Mouse (Mus musculus): ENCODE data around the gene Ccdc142. TPM values are rescaled to one million over a fixed set of nuclear protein-coding genes. Genes with fewer than 3 reads are reported as not detected.

Gene Ccdc142
- polyA plus RNA-seq, 1 experiment from 2014 or later: 2.2 TPM

DNA sequence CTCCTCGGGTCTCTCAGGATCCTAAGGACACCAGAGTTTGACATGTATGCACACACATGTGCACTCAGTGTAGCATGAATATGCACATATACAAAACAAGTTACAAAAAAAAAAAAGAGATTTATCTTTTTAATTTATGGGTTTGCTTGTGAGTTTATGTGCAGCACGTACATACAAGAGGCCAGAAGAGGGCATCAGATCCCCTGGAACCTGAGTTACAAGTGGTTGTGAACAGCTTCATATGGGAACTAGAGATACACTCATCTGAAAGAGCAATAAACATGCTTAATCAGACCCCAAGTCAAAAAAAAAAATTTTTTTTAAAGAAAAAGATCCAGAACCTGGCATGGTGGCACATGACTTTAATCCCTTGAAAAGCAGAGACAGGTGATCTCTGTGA, 26.4 kb upstream of the Ccdc142 start:
- Histone ChIP-seq H3K27me3 (ENCODE audit: control insufficient read depth, insufficient read depth, low read length) (peaks cover 71% of the 10 kb centered on the region), H3K4me1 (ENCODE audit: control insufficient read depth in 2 of 2, insufficient read depth in 2 of 2, low read length in 2 of 2) (peaks cover 4 to 18% of the 10 kb centered on the region in 2 experiments; a peak in 3 of 4 replicates), H3K9ac (ENCODE audit: low read length) (no peak overlapping the region), H3K4me3 (ENCODE audit: control insufficient read depth in 1 of 2, insufficient read depth in 1 of 2, low read depth in 1 of 2, low read length in 2 of 2) (no peak overlapping the region), H3K9me3 (ENCODE audit: control insufficient read depth, low read length) (no peaks in the 10 kb centered on the region), H3K36me3 (ENCODE audit: control insufficient read depth, insufficient read depth, low read length) (peaks cover 1% of the 10 kb centered on the region; the same call in 1 of the 2 replicates), H3K27ac (replicated peaks in 1 of 2; ENCODE audit: control insufficient read depth in 1 of 2, insufficient read depth in 1 of 2, low read depth in 2 of 2, low read length in 2 of 2) (no peak overlapping the region), H3K4me2 (ENCODE audit: low read length) (no peak overlapping the region)
- WGBS: 11% methylated on average over 2 of the region's 2 CpGs
- ATAC-seq (ENCODE audit: insufficient number of reproducible peaks, insufficient read depth, low FRiP score, low read depth): no peak

DNA sequence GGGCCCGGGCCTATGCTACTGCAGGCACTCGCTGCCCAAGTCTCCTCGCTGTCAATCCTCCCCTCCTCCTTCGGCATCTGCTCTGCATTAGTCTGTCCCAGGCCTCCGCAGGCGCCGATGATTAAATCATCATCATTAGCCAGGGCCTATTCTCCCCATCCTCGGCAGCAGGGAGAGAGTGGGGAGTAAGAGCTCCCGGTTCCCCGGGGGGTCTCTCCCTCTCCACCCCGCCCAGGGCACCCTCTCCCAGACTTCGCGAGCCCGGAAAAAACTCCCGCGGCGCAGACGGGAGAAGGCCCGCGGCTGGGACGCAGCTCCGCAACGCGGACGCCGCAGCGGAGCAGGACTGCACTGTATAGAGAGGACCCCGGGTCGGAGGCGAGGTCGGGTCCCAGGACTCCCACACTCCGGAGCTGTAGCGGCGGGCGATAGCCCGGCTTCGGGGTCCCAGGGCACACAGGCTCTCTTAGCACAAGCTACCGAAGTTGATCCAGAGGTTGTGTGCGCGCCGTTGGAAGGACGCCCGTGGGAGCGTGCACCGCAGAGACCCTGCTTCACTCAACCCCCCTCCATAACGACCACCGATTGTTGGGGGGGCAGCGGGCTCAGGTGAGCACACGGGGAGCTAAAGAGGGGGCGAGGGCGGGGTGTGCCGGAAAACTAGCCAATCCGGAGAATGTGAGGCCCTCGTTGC, 23.6 kb upstream of the Ccdc142 start, which contains the start of gene Pcgf1:
Gene Pcgf1, plus strand, starts transcription at position 240 of the 694 bp plus-strand sequence.
- peaks cover 51% of the 10 kb centered on the region for H3K27me3 ChIP-seq (ENCODE audit: control insufficient read depth, insufficient read depth, low read length)
- WGBS: under 1% methylated on average over 53 of the region's 54 CpGs
- H3K4me1 ChIP-seq (ENCODE audit: control insufficient read depth in 2 of 2, insufficient read depth in 2 of 2, low read length in 2 of 2): peaks cover 4 to 8% of the 10 kb centered on the region in 2 experiments; a peak in 3 of 4 replicates
- no peaks in the 10 kb centered on the region for H3K9me3 ChIP-seq (ENCODE audit: control insufficient read depth, low read length)
- peak within 1 kb of the TSS; percentile 71 to 82 for H3K27ac ChIP-seq (replicated peaks in 1 of 2; ENCODE audit: control insufficient read depth in 1 of 2, insufficient read depth in 1 of 2, low read depth in 2 of 2, low read length in 2 of 2)
- peak within 1 kb of the TSS; percentile 78 to 91 for H3K4me3 ChIP-seq (ENCODE audit: control insufficient read depth in 1 of 2, insufficient read depth in 1 of 2, low read depth in 1 of 2, low read length in 2 of 2)
- peak within 1 kb of the TSS; percentile 85 for H3K9ac ChIP-seq (ENCODE audit: low read length)
- ATAC-seq (ENCODE audit: insufficient number of reproducible peaks, insufficient read depth, low FRiP score, low read depth): peak; percentile 54
- peak within 1 kb of the TSS; percentile 100 for H3K4me2 ChIP-seq (ENCODE audit: low read length)
- H3K36me3 ChIP-seq (ENCODE audit: control insufficient read depth, insufficient read depth, low read length): peaks cover 19% of the 10 kb centered on the region

DNA sequence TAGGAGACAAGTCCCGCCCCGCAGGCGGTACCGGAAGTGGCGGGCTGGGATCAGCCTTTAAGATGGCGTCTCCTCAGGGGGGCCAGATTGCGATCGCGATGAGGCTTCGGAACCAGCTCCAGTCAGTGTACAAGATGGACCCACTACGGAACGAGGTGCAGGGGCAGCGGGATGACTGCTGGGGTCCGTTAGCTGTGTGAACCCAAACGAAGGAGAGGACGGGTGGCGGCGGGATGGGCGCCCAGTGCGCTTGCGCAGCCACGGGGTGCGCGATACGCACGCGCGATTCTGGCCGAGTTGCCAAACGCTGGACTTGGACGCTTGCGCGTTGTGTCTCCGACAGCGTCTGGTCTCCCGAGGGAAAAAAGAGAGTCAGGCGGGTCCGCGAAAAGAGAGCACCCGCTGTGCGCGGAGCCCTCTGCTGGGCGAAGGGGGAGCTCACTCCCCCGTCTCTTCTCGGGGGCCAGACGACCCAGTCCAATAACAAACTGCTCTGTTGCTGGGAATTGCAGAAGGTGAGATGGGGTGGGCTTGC, 23.0 kb upstream of the Ccdc142 start:
- Histone ChIP-seq H3K4me3 (ENCODE audit: control insufficient read depth in 1 of 2, insufficient read depth in 1 of 2, low read depth in 1 of 2, low read length in 2 of 2) (peak overlapping the region; percentile 78 to 91), H3K9ac (ENCODE audit: low read length) (peak overlapping the region; percentile 85), H3K36me3 (ENCODE audit: control insufficient read depth, insufficient read depth, low read length) (peaks cover 19% of the 10 kb centered on the region), H3K27me3 (ENCODE audit: control insufficient read depth, insufficient read depth, low read length) (peaks cover 54% of the 10 kb centered on the region), H3K4me1 (ENCODE audit: control insufficient read depth in 2 of 2, insufficient read depth in 2 of 2, low read length in 2 of 2) (peaks cover 4 to 8% of the 10 kb centered on the region in 2 experiments; a peak in 3 of 4 replicates), H3K4me2 (ENCODE audit: low read length) (peak overlapping the region; percentile 100), H3K9me3 (ENCODE audit: control insufficient read depth, low read length) (no peaks in the 10 kb centered on the region), H3K27ac (replicated peaks in 1 of 2; ENCODE audit: control insufficient read depth in 1 of 2, insufficient read depth in 1 of 2, low read depth in 2 of 2, low read length in 2 of 2) (peak overlapping the region; percentile 71 to 82)
- peak; percentile 92 for ATAC-seq (ENCODE audit: insufficient number of reproducible peaks, insufficient read depth, low FRiP score, low read depth)
- WGBS: under 1% methylated on average over 46 of the region's 46 CpGs

DNA sequence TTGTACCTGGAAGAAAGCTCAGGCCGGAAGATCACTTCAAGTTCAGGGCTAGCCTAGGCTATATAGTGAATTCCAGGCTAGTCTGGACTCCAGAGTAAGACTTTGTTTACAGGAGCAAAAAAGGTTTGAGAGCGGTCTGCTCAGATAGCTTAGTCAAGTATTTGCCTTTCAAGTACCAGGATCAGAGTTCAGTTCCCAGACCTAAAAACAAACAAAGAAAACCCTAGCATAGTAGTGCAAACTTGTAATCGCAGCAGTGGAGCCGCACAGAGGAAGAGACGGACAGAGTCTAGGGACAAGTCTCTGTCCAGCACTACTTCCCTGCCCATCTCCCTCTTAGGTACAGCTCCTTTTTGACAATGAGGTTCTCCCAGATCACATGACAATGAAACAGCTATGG, 21.2 kb upstream of the Ccdc142 start:
- Histone ChIP-seq H3K9me3 (ENCODE audit: control insufficient read depth, low read length) (no peaks in the 10 kb centered on the region), H3K9ac (ENCODE audit: low read length) (no peak overlapping the region), H3K4me1 (ENCODE audit: control insufficient read depth in 2 of 2, insufficient read depth in 2 of 2, low read length in 2 of 2) (peaks cover 4 to 8% of the 10 kb centered on the region in 2 experiments; a peak in 3 of 4 replicates), H3K4me2 (ENCODE audit: low read length) (no peak overlapping the region), H3K4me3 (ENCODE audit: control insufficient read depth in 1 of 2, insufficient read depth in 1 of 2, low read depth in 1 of 2, low read length in 2 of 2) (no peak overlapping the region), H3K36me3 (ENCODE audit: control insufficient read depth, insufficient read depth, low read length) (peaks cover 19% of the 10 kb centered on the region), H3K27me3 (ENCODE audit: control insufficient read depth, insufficient read depth, low read length) (peaks cover 54% of the 10 kb centered on the region), H3K27ac (replicated peaks in 1 of 2; ENCODE audit: control insufficient read depth in 1 of 2, insufficient read depth in 1 of 2, low read depth in 2 of 2, low read length in 2 of 2) (no peak overlapping the region)
- WGBS: 96% methylated on average over 5 of the region's 5 CpGs
- ATAC-seq (ENCODE audit: insufficient number of reproducible peaks, insufficient read depth, low FRiP score, low read depth): no peak

DNA sequence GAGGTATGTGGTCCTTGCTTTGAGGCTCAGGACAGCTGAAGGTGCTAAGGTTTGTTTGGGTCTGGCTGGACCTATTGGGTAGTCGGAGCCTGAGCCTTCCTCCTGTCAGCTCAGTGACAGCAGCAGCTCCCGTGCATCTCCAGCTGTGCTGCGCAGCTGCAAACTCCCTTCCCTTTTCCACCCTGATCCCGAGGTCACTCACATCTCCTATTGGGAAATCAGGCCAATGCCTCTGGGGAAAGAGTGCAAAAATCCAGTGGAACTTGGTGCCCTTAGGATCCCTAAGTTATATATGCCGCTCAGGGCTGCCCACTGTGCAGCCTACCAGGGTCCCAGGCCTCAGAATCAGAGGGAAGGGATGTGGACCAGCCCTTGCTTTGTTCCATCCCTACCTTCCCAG, 17.9 kb upstream of the Ccdc142 start:
- Histone ChIP-seq H3K4me3 (ENCODE audit: control insufficient read depth in 1 of 2, insufficient read depth in 1 of 2, low read depth in 1 of 2, low read length in 2 of 2) (no peak overlapping the region), H3K9ac (ENCODE audit: low read length) (no peak overlapping the region), H3K4me1 (ENCODE audit: control insufficient read depth in 2 of 2, insufficient read depth in 2 of 2, low read length in 2 of 2) (peaks cover 9 to 26% of the 10 kb centered on the region in 2 experiments; a peak in 3 of 4 replicates), H3K36me3 (ENCODE audit: control insufficient read depth, insufficient read depth, low read length) (peaks cover 19% of the 10 kb centered on the region), H3K27ac (replicated peaks in 1 of 2; ENCODE audit: control insufficient read depth in 1 of 2, insufficient read depth in 1 of 2, low read depth in 2 of 2, low read length in 2 of 2) (no peak overlapping the region), H3K9me3 (ENCODE audit: control insufficient read depth, low read length) (no peaks in the 10 kb centered on the region), H3K4me2 (ENCODE audit: low read length) (no peak overlapping the region), H3K27me3 (ENCODE audit: control insufficient read depth, insufficient read depth, low read length) (peaks cover 63% of the 10 kb centered on the region)
- WGBS: 14% methylated on average over 5 of the region's 5 CpGs
- ATAC-seq (ENCODE audit: insufficient number of reproducible peaks, insufficient read depth, low FRiP score, low read depth): no peak

DNA sequence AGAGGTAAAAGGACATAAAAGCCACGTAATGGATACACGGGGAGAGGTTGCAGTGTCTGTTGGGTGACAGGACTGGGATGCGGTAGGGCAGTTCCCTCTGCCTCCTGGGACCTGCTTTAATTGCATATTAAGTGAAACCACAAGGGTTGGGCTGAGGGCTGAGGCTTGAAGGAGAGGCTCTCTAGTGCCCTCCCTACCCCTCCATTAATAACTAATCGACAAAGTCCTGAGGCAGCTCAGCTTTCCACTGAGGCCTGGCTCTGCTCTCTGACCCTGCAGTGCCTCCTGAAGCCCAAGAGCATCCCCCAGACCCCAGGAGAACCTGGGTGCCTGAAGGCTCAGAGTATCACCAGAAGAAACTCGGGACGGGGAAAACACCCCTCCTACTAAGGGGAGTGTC, 16.9 kb upstream of the Ccdc142 start:
- ATAC-seq (ENCODE audit: insufficient number of reproducible peaks, insufficient read depth, low FRiP score, low read depth): no peak
- peaks cover 71% of the 10 kb centered on the region for H3K27me3 ChIP-seq (ENCODE audit: control insufficient read depth, insufficient read depth, low read length)
- no peak overlapping the region for H3K27ac ChIP-seq (replicated peaks in 1 of 2; ENCODE audit: control insufficient read depth in 1 of 2, insufficient read depth in 1 of 2, low read depth in 2 of 2, low read length in 2 of 2)
- H3K36me3 ChIP-seq (ENCODE audit: control insufficient read depth, insufficient read depth, low read length): peaks cover 19% of the 10 kb centered on the region
- no peak overlapping the region for H3K4me2 ChIP-seq (ENCODE audit: low read length)
- no peak overlapping the region for H3K9ac ChIP-seq (ENCODE audit: low read length)
- peaks cover 5 to 18% of the 10 kb centered on the region in 2 experiments; a peak in 3 of 4 replicates for H3K4me1 ChIP-seq (ENCODE audit: control insufficient read depth in 2 of 2, insufficient read depth in 2 of 2, low read length in 2 of 2)
- no peak overlapping the region for H3K4me3 ChIP-seq (ENCODE audit: control insufficient read depth in 1 of 2, insufficient read depth in 1 of 2, low read depth in 1 of 2, low read length in 2 of 2)
- no peaks in the 10 kb centered on the region for H3K9me3 ChIP-seq (ENCODE audit: control insufficient read depth, low read length)
- 6% methylated on average over 6 of the region's 6 CpGs for WGBS

DNA sequence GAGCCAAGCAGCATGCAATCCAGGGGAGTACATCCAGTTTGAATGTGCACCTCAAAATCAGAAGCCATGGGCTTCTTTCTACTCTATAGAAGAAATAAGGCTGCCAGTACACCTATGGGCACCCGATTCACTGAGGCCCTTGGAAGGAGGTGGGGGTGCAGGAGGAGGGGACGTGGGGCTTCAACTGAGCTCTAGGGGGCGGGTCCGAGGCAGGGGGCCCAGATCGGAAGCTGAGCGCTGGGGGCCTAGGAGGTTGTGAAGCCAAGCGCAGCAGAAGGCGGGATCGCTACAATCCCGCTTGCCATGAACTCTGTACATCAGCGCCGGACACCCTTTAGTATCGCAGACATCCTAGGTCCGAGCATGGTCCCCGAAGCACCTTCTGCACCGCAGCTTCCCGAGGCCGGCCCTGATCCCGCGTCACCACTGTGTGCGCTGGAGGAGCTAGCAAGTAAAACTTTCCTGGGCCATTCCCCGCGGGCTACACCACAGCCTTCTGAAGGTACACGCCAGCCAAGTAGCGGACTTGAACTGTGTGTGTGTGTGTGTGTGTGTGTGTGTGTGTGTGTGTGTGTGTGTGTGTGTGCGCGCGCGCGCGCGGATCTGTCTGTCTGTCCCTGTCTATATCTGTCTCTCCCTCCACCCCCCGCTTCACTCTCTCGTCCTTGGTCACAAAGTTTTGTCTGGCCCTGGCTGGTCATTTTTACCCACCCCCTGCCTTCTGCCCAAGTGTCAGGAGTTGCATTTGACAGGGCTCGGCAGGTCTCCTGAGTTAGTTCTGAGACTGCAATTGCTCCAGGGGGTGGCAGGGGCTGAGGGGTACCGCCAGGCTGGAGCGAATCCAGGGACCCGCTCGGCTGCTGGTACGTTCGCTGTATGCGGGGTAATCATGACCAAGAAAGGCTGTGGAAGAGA, 15.0 kb upstream of the Ccdc142 start, which contains the start of gene Lbx2:
Gene Lbx2, plus strand, starts transcription at position 247 of the 915 bp plus-strand sequence.
- H3K4me2 ChIP-seq (ENCODE audit: low read length): peak within 1 kb of the TSS; percentile 57
- peaks cover 5 to 18% of the 10 kb centered on the region in 2 experiments; a peak in 3 of 4 replicates for H3K4me1 ChIP-seq (ENCODE audit: control insufficient read depth in 2 of 2, insufficient read depth in 2 of 2, low read length in 2 of 2)
- H3K4me3 ChIP-seq (ENCODE audit: control insufficient read depth in 1 of 2, insufficient read depth in 1 of 2, low read depth in 1 of 2, low read length in 2 of 2): peak within 1 kb of the TSS; percentile 26 to 28
- peaks cover 8% of the 10 kb centered on the region; the same call in 1 of the 2 replicates for H3K36me3 ChIP-seq (ENCODE audit: control insufficient read depth, insufficient read depth, low read length)
- H3K9me3 ChIP-seq (ENCODE audit: control insufficient read depth, low read length): no peaks in the 10 kb centered on the region
- peaks cover 88% of the 10 kb centered on the region for H3K27me3 ChIP-seq (ENCODE audit: control insufficient read depth, insufficient read depth, low read length)
- H3K27ac ChIP-seq (replicated peaks in 1 of 2; ENCODE audit: control insufficient read depth in 1 of 2, insufficient read depth in 1 of 2, low read depth in 2 of 2, low read length in 2 of 2): no peak within 1 kb of the TSS
- H3K9ac ChIP-seq (ENCODE audit: low read length): peak within 1 kb of the TSS; percentile 44; the same call in 1 of the 2 replicates
- WGBS: 2% methylated on average over 42 of the region's 42 CpGs
- no peak for ATAC-seq (ENCODE audit: insufficient number of reproducible peaks, insufficient read depth, low FRiP score, low read depth)

Measured in heart, embryonic 14.5 days (tissue).